Mouse (Mus musculus) thymus, postnatal 4 days (tissue): Measurements from ENCODE around the gene Commd1.

Experiments
- DNase-seq: peaks from one replicate; pipeline ENCODE4 v3.0.0; 2021

The Commd1 gene

GRCm38 (mm10) chr11:22857705-22858440 lies 124.3 kb downstream of the Commd1 start:
- DNase-seq = peak; percentile 56

DNA sequence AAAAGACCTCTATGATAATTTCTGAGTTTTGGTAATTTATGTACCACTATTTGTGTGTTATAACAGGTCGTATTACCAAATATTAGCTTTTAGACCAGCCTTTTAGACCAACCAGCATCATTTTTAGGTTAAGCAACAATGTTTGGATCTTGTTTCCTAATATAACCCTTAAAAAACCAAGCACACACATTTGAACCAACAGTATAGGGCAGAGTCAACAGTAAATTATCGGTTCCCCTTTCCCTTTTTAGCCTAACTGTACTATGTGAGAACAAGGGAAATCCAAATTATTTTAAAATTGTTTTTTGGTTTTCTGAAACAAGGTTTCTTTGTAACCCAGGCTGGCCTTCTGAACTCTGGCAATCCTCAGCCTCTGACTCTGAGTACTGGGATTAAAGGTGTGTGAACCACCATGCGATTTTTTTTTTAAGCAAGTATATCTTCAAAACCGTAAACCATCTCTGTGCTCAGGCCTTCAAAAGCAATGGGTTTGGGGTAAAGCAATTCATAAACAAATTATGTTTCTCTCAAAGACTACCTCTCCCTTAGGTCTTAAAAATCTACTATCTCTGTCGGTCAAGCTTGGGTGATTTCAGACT lies 125.0 kb downstream of the Commd1 start:
- DNase-seq = no peak

GRCm38 (mm10) chr11:22856371-22856965 lies 125.7 kb downstream of the Commd1 start:
- no peak for DNase-seq

DNA sequence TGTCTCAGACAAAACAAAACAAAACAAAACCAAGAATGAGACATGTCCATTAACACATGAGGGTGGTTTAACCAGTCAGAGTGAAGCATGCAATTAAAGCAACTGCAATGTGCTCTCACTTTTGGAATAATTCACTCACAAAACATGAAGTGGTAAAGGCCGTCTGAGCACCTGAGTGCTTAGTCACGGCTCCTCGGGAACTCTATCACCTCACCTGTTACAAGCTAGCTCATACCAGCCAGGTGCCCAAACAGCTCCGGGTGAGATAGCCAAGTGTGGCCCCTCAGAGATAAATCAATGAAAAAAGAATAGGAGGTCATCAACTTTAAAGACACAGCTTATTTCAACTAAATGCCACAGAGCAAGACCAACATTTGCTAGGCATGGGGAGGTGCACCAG lies 127.6 kb downstream of the Commd1 start:
- DNase-seq = no peak

DNA sequence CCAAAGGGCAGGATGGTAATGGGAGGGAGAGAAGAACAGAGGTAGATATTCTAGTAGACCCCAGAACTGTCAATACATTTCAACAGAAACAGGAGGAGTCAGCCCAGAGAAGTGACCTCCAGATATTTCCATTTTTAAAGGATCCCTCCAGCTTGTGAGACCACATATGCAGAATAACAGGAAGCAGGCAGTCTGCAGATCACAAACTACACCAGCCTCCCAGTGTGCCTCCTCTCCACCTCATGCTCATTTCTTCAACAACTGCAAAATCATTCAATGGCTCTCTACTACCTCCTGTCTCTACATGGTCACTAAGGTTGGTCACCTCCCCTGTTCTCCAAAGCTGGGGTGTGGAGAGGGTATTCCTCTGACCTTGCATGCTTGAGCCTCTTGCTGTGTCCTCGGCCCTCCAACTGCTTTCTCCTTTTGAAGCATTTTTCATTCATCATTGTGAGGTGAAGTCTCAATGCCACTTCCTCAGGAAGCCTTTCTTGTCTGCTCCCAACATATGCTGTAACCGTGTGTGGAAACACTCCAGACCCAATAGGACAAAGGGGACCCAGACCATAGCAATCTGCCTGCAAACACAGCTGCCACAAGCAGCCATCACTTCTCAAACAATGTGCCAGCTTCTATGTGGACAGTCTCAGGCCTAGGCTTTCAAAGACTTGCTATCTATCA lies 128.6 kb downstream of the Commd1 start:
- DNase-seq = peak; percentile 46

GRCm38 (mm10) chr11:22852510-22852909 lies 129.7 kb downstream of the Commd1 start:
- DNase-seq = no peak

GRCm38 (mm10) chr11:22851416-22851815 lies 130.8 kb downstream of the Commd1 start:
- DNase-seq = peak; percentile 45

DNA sequence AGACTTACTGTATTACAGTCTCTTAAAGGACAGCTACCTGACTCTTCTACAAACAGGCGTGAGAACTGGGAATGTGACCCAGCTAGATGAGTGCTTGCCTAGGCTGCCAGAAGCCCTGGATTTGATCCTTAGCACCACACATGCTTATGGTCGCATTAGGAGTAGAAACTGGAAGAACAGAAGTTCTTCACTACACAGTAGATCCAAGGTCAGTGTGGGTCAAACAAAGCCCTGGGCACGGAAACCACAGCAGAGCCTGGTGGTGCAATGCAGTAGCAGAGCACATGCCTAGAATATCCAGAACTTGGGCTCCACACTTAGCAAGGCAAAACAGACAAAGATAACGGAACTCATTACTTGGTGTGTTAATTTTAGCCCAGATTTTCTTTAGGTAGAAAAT lies 132.1 kb downstream of the Commd1 start:
- no peak for DNase-seq

GRCm38 (mm10) chr11:22848649-22849195 lies 133.5 kb downstream of the Commd1 start:
- no peak for DNase-seq

- DNase-seq = no peak
These were observed 134.2 kb downstream of the Commd1 start for GRCm38 (mm10) chr11:22847732-22848648.

- DNase-seq = no peak
These were observed 135.0 kb downstream of the Commd1 start for GRCm38 (mm10) chr11:22846960-22847731.
